Mouse (Mus musculus): ENCODE results near the gene Tmem270.

DNA sequence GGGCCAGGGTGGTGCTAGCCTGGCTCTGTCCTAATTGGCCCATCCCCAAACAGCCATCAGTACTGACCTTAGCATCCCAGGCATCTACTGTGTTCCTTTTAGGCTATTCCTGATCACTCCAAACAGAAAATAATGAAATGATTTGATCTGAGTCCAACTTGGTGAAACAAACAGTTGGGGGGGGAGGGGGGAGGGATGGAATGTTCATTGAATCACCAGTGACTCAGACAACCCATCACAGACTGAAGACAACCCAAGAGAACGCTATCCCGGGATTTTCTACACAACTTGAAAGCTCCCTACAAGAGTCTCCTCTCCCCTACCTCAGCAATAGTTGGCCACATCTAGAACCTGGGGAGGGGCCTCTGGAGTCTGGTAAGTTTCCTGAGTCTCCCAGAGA lies 5.4 kb upstream of the Tmem270 start:
- no peak for TF ChIP-seq CTCF (IDR thresholded peaks at IDR 0.05; ENCODE audit: insufficient read depth, low read length)
- no peak for TF ChIP-seq POLR2A (IDR thresholded peaks at IDR 0.05; ENCODE audit: borderline replicate concordance, extremely low read depth, low read depth, low read length)

Measured in lung, adult 2 months (tissue).